Mouse (Mus musculus) effector memory CD4-positive, alpha-beta T cell, adult 7 months (primary cell): ENCODE data around the gene Mixl1. TPM values are rescaled to one million over a fixed set of nuclear protein-coding genes. Genes with fewer than 3 reads are reported as not detected.

Source experiments
- polyA plus RNA-seq: library from polyadenylated mRNA; unstranded; fragments of 100-300 nt; shearing (Covaris generic); gene quantifications from one replicate; pipeline ENCODE4 v1.2.1, GENCODE M21; 2017

Mixl1 gene
- polyA plus RNA-seq: not detected

GRCm38 (mm10) chr1:180696626-180697352 lies at the start of gene Mixl1:
Mixl1 (minus strand) TSS chr1:180697034.

GRCm38 (mm10) chr1:180725704-180726179 lies 28.9 kb upstream of the Mixl1 start, which contains the start of gene Acbd3:
Acbd3 (plus strand) TSS chr1:180726043.

Other genes starting within 250 kb of the Mixl1 start
- not detected for gene Stum, start 213.5 kb downstream of the Mixl1 start, polyA plus RNA-seq
- gene Parp1, start 128.1 kb downstream of the Mixl1 start, polyA plus RNA-seq: 44.7 TPM
- 22.2 TPM for gene Lin9, start 55.9 kb downstream of the Mixl1 start, polyA plus RNA-seq
- 54.7 TPM for gene Acbd3, start 29.0 kb upstream of the Mixl1 start, polyA plus RNA-seq
- 957 TPM for gene H3f3a, start 116.9 kb upstream of the Mixl1 start, polyA plus RNA-seq
- gene Sde2, start 154.1 kb upstream of the Mixl1 start, polyA plus RNA-seq: 89.7 TPM
- gene Lefty2, start 196.1 kb upstream of the Mixl1 start, polyA plus RNA-seq: not detected
- 48.0 TPM for gene Pycr2, start 207.3 kb upstream of the Mixl1 start, polyA plus RNA-seq
- not detected for gene Lefty1, start 238.0 kb upstream of the Mixl1 start, polyA plus RNA-seq
- 48.1 TPM for gene Tmem63a, start 245.3 kb upstream of the Mixl1 start, polyA plus RNA-seq